Mouse (Mus musculus) embryonic fibroblast, embryonic 13.5 days (primary cell): ENCODE data around the gene Brat1.

Source experiments
- CTCF ChIP-seq: IDR thresholded peaks from 2 replicates; pipeline ENCODE4 v1.5.1; 2011; ENCODE audit warnings: mild to moderate bottlenecking, control low read depth, low read length, moderate library complexity, borderline replicate concordance; ENCODE audit not compliant: insufficient read depth
- POLR2A ChIP-seq: IDR thresholded peaks from 2 replicates; pipeline ENCODE4 v1.6.1; 2011; ENCODE audit warnings: low read depth, mild to moderate bottlenecking, control low read depth, low read length, moderate library complexity

DNA sequence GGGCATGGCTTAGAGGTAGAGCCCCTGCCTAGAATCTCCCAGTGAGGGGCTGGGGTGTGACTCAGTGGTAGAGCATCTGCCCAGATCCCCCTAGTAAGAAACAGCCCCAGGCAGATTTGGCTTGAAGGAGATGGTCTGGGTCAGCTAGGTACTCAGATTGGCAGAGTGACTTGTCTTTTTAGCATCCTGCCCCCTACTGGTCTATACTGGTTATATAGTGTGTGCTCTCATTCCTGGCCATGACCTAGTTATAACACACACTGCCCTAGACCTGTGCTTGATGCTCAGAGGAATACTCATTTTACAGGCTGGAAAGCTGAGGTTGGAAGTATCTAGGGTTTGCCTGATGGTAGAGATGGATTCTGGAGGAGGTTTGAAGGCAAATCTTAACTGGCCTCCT is 37.1 kb downstream of the Brat1 start:
- TF ChIP-seq POLR2A (no peak), CTCF (no peak)
